Mouse (Mus musculus) cerebellum, adult 2 months (tissue): ENCODE measurements around the gene Tars2.

Experiments used
- CTCF ChIP-seq: fragments of 200-500 bp; IDR thresholded peaks from 2 replicates; pipeline ENCODE4 v1.5.1; 2011; ENCODE audit warnings: low read depth, mild to moderate bottlenecking, control low read depth, low read length, moderate library complexity, borderline replicate concordance; ENCODE audit not compliant: insufficient read depth
- POLR2A ChIP-seq: fragments of 200-500 bp; IDR thresholded peaks from 2 replicates; pipeline ENCODE4 v1.6.1; 2011; ENCODE audit warnings: low read length, control low read depth, borderline replicate concordance; ENCODE audit not compliant: insufficient read depth

GRCm38 (mm10) chr3:95693821-95694807 lies 65.9 kb downstream of the Tars2 start:
- TF ChIP-seq POLR2A (no peak), CTCF (no peak)
